Mouse (Mus musculus) forebrain, embryonic 10.5 days (tissue): ENCODE measurements around the gene Gm281. TPM values are rescaled to one million over a fixed set of nuclear protein-coding genes. Genes with fewer than 3 reads are reported as not detected.
"Not testable (repeated sequence)": the region's sequence is repeated elsewhere in the genome, so short reads cannot be mapped to it uniquely, and the experiment has no call there.

Source experiments
- DNase-seq: peaks from one replicate; pipeline ENCODE4 v3.0.0-alpha.2; 2017; ENCODE audit warnings: low spot score; ENCODE audit errors: extremely low spot score
- H3K27ac ChIP-seq: fragments of 300-500 bp; sonication (generic); 2 replicates; pipeline ENCODE4 v1.5.1; 2016; ENCODE audit warnings: mild to moderate bottlenecking
- H3K27me3 ChIP-seq: fragments of 300-500 bp; sonication (generic); 2 replicates; pipeline ENCODE4 v1.6.1; 2016; ENCODE audit warnings: mild to moderate bottlenecking; ENCODE audit not compliant: poor library complexity, severe bottlenecking
- H3K36me3 ChIP-seq: fragments of 300-500 bp; sonication (generic); replicated peaks from 2 replicates; pipeline ENCODE4 v1.6.1; 2016; ENCODE audit warnings: mild to moderate bottlenecking, moderate library complexity
- H3K4me1 ChIP-seq: fragments of 300-500 bp; sonication (generic); 2 replicates; pipeline ENCODE4 v1.6.1; 2016
- H3K4me3 ChIP-seq: fragments of 300-500 bp; sonication (generic); 2 replicates; pipeline ENCODE4 v1.5.1; 2016; ENCODE audit warnings: mild to moderate bottlenecking, moderate library complexity
- H3K9me3 ChIP-seq: fragments of 300-500 bp; sonication (generic); 2 replicates; pipeline ENCODE4 v1.6.1; 2016; ENCODE audit warnings: mild to moderate bottlenecking, moderate library complexity
- WGBS: fragments of 180-500 bp; shearing (Covaris S2); methylation state at CpG from one replicate; pipeline ENCODE4 v1.1.7; 2016; 5-methylcytosine and 5-hydroxymethylcytosine counted together
- polyA plus RNA-seq: library from polyadenylated mRNA; unstranded; fragments of >200 nt; fragmentation: Nextera tagmentation; extraction: Ambion mirVana; gene quantifications from 2 replicates; pipeline ENCODE4 v1.2.1, GENCODE M21; 2016

Gene Gm281
- not detected in 2 replicates for polyA plus RNA-seq

DNA sequence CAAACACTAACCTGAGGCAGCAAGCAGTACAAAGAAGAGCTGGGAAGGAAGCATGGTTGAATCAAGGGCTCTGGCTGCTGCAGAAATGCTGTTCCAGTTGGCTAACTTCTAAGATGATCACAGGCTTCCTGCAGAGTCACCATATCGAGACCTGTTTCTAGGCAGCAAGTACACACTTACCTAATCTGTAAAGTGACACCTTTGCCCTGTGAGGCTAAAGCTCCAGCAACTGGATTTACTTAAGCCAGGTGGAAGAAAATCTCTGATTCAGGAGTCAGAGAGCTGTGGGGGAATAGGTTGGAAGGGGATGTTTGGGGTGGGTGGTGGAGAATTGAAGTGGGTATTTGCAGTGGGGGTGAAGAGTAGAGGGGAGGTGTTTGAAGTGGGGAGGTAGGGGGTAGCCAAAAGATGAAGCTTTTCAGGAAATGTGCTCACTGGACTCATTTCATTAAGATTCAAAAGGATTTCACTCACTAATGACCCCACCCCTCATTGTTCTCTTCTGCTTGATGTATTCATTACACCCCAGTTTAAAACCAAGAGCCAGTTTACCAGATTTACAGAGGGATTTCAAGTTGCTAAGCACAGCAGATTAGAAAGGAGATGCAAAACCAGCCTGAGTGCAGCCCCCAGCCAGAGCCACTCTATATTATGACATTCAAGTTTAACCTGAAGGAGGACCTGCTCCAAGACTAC lies at the start of gene Gm281:
Gm281 (minus strand) TSS at position 92 of the 696 bp plus-strand sequence.
- H3K4me1 ChIP-seq = peaks cover 7% of the 10 kb centered on the region; the same call in 1 of the 2 replicates
- DNase-seq = no peak
- H3K27me3 ChIP-seq = no peaks in the 10 kb centered on the region
- H3K36me3 ChIP-seq = no peaks in the 10 kb centered on the region
- WGBS = 24% methylated on average over 1 of the region's 1 CpGs
- H3K4me3 ChIP-seq = no peak within 1 kb of the TSS
- no peaks in the 10 kb centered on the region for H3K9me3 ChIP-seq
- H3K27ac ChIP-seq = no peak within 1 kb of the TSS

DNA sequence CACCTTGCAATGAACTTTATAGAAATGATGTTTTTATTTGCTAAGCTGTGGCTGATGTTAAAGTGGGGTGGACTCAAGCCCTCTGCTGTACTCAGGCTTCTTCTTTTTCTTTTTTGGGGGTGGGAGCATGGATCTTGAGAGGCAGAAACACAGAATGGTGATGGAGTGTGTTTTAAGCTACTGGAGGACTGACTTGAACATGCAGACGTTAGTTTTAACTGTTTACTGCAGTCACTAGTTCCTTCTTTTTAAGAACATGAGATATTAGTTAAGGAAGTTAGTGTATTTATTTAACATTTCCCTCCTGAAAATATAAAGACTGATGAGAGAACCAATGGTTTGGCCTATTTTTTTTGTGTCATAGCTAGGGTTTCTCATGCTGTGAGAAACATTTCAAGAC lies 49.2 kb upstream of the Gm281 start:
- DNase-seq = no peak
- no peak overlapping the region for H3K4me3 ChIP-seq
- H3K9me3 ChIP-seq = no peaks in the 10 kb centered on the region
- no peak overlapping the region for H3K27ac ChIP-seq
- 86% methylated on average over 1 of the region's 1 CpGs for WGBS
- H3K36me3 ChIP-seq = no peaks in the 10 kb centered on the region
- H3K27me3 ChIP-seq = no peaks in the 10 kb centered on the region
- peaks cover 22% of the 10 kb centered on the region for H3K4me1 ChIP-seq

DNA sequence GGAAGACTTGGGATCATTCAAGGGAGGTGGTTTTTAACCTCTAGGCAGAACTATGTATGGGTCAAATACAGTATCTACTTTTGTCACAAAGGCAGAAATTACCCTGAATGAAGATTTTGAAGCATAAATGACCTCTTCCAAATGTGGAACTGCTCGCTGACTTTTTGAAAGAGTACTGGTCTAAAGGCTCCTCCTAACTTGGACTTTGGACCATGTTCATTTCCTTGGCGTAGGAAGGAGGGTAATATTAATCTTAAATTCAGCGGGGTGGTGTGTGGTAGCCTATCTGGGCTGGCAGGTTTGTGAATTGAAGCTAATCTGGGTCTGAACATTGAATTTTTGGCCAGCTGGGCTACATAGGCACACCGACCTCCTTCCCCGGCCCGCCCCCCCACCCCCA lies 48.2 kb upstream of the Gm281 start:
- H3K4me1 ChIP-seq = peaks cover 30% of the 10 kb centered on the region
- H3K27me3 ChIP-seq = no peaks in the 10 kb centered on the region
- no peak for DNase-seq
- no peak overlapping the region for H3K27ac ChIP-seq
- WGBS = 93% methylated on average over 6 of the region's 6 CpGs
- H3K4me3 ChIP-seq = no peak overlapping the region
- no peaks in the 10 kb centered on the region for H3K9me3 ChIP-seq
- H3K36me3 ChIP-seq = peaks cover 4% of the 10 kb centered on the region

DNA sequence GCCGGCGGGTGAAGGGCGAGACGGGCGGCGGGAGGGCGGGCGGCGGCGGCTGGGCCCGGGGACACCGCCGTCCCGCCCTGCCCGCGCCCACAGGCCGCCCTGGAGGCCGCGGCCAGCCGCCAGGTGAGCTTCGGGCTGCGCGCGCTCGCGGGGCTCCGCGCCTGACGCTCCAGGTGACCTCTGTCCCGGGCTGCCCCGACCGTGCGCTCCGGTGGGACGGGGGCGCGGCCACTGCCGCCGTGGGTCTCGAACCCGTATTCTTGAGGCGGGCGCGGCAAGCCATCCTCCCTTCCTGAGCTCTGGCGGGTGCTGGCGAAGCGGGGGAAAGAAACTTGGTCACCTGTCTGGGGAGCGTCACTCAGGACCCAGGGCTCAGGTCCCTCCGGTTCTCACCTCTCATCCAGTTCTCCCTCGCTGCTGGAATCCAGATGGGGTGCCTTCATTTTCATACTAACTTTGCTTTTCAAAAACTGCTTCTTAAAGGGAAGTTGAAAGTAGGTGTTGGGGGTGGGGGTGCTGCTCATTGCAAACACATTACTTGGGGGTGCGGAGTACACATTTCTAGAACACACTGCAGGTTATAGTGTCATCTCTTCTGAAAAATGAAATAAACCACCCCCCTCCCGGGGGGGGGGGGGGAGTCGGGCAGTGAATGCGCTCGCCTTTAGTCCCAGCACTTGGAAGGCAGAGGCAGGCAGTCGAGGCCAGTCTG lies 47.3 kb upstream of the Gm281 start, which contains the start of the genes Atxn7 and Thoc7:
Atxn7 (plus strand) TSS at position 40 of the 712 bp plus-strand sequence.
Thoc7 (minus strand) TSS at position 452 of the 712 bp plus-strand sequence.
- peaks cover 30% of the 10 kb centered on the region for H3K4me1 ChIP-seq
- H3K9me3 ChIP-seq = no peaks in the 10 kb centered on the region
- peak; percentile 47 for DNase-seq
- peaks cover 13% of the 10 kb centered on the region for H3K36me3 ChIP-seq
- WGBS = 3% methylated on average over 50 of the region's 56 CpGs
- H3K27me3 ChIP-seq = no peaks in the 10 kb centered on the region
- H3K4me3 ChIP-seq = peak within 1 kb of the TSS; percentile 92
- peak within 1 kb of the TSS; percentile 100 for H3K27ac ChIP-seq

DNA sequence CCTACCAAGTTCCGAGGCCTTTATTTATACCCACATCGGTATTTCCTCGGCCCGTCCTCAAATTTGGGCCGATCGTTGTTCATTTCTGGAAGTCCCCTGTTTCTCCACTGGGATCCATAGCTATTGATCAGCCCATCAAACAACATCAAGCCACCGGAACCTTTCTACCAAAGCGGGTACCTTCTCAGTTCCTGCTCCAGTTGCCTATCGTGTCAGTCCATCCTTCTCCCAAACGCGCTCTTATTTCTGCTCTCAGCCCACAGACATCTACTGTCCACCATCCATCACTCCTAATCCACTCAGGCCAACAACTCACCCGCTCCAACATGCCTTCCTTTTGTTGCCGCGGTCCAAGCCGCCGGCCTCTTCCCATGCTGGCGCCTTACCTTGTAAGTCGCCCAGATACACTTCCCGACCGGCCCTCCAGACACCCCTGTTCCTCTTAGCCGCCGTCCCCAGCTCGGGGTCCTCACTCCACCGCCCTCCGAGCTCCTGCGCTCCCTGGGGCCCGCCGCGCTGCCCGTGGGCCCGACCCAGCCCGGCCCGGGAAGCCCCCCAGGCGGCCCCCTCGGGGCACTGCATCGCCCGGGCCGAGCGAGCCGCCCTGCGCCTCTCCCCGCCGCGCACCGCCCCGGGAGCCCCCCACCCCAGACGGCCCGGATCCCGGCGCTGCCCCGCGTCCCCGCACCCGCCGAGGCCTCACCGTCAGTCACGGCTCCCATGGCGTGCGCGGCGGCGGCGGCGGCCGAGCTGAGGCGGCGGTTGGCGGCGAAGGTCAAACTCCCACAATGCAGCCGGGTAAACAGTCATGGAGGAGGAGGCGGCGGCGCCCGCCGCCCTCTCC lies 46.4 kb upstream of the Gm281 start:
- Histone ChIP-seq H3K36me3 (peaks cover 20% of the 10 kb centered on the region), H3K27ac (peak overlapping the region; percentile 100), H3K4me1 (peaks cover 30% of the 10 kb centered on the region), H3K4me3 (peak overlapping the region; percentile 92), H3K9me3 (no peaks in the 10 kb centered on the region), H3K27me3 (no peaks in the 10 kb centered on the region)
- whole genome bisulfite sequencing = under 1% methylated on average over 52 of the region's 75 CpGs
- peak; percentile 64 for DNase-seq

DNA sequence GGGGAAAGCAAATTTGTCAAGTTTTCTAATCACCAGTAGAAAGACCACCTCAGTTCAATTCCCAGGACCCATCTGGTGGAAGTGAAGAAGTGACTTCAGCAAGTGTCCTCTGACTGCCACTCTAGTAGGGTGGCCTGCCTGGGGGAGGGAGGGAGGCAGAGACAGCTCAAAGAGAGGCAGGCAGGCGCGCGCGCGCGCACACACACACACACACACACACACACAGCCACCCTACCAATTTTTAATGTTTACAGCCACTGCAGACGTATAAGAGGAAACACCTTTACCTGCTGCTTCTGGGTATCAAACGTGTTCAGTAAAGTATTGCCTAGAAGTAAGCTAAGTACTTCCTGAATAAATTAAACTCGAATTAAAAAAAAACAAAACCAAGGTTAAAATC lies 45.8 kb upstream of the Gm281 start:
- H3K27me3 ChIP-seq = no peaks in the 10 kb centered on the region
- under 1% methylated on average over 9 of the region's 9 CpGs for WGBS
- H3K4me1 ChIP-seq = peaks cover 30% of the 10 kb centered on the region
- peak overlapping the region; percentile 92 for H3K4me3 ChIP-seq
- peaks cover 26% of the 10 kb centered on the region for H3K36me3 ChIP-seq
- peak overlapping the region; percentile 100 for H3K27ac ChIP-seq
- no peaks in the 10 kb centered on the region for H3K9me3 ChIP-seq
- DNase-seq = peak; percentile 43

DNA sequence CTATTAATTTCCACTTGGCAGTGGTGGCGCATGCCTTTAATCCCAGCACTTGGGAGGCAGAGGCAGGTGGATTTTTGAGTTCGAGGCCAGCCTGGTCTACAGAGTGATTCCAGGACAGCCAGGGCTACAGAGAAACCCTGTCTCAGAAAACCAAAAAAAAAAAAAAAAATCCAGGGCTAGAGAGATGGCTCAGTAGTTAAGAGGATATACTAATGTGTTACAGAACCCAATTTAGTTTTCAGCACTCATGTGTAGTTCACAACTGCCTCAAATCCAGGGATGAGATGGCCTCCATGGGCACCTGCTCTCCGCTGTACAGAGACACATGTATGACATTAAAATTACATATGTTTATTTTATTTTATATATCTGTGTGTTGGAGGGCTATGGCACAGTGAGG lies 37.9 kb upstream of the Gm281 start:
- H3K36me3 ChIP-seq = peaks cover 95% of the 10 kb centered on the region
- not testable (repeated sequence) for DNase-seq, H3K4me3 ChIP-seq, H3K27me3 ChIP-seq, H3K9me3 ChIP-seq, H3K4me1 ChIP-seq, H3K27ac ChIP-seq
- WGBS = 92% methylated on average over 3 of the region's 3 CpGs

DNA sequence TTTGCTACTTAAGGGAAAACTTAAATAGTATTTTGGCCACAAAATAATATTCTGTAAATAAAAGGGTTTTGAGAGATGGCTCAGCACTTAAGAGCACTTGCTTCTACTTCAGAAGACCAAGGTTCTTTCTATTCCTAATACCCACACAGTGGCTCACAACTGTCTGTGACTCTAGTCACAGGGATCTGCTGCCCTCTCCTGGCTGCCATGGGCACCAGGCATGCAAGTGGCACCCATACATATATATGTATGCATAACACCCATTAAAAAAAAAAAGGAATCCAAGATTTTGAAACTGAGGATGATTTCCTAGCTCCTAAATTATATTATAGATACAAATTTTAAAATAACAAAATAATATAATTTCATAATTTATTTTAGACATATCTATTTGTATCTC lies 36.1 kb upstream of the Gm281 start:
- DNase-seq = no peak
- H3K4me1 ChIP-seq = no peaks in the 10 kb centered on the region
- H3K27me3 ChIP-seq = no peaks in the 10 kb centered on the region
- no peak overlapping the region for H3K27ac ChIP-seq
- H3K36me3 ChIP-seq = peaks cover 86% of the 10 kb centered on the region
- H3K4me3 ChIP-seq = no peak overlapping the region
- no peaks in the 10 kb centered on the region for H3K9me3 ChIP-seq

DNA sequence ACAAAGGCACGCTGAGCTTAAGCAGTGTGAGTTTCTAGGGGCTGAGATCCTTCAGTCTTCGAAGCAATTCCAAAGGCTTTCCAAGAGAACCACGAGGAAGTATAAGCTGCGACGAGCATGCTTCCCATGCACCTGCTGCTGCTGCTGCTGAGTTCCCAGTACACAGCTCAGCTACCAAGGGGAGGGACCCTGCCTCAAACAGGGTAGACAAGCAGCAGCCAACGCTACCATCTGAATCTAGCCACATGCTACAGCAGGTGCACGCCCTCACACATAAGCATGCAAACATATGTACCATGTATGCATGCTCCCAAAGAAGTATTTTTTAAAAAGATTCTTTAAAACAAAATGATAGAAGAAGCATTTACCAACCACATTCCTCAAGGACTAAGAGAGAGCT lies 34.1 kb upstream of the Gm281 start:
- no peak for DNase-seq
- no peak overlapping the region for H3K27ac ChIP-seq
- WGBS = 96% methylated on average over 7 of the region's 7 CpGs
- no peaks in the 10 kb centered on the region for H3K9me3 ChIP-seq
- no peaks in the 10 kb centered on the region for H3K27me3 ChIP-seq
- peaks cover 67% of the 10 kb centered on the region for H3K36me3 ChIP-seq
- no peak overlapping the region for H3K4me3 ChIP-seq
- H3K4me1 ChIP-seq = no peaks in the 10 kb centered on the region

DNA sequence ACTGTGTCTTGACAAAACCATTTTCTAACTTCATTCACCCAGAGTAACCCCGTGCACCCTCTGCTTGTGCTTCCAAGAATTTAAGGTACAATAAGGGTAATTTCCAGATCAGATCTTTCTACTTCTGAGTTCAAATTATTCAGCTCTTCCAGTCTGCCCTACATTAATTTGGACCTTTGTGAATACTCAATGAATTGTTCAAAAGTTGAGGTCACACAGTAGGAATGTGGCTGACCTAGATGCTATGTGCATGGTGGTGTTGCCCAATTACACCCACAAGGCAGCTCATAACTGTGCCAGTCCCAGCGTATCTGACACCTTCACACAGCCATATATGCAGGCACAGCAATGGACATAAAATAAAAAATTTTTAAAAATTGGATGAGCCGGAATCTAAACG lies 30.4 kb upstream of the Gm281 start:
- H3K36me3 ChIP-seq = peaks cover 31% of the 10 kb centered on the region
- no peaks in the 10 kb centered on the region for H3K27me3 ChIP-seq
- no peak overlapping the region for H3K4me3 ChIP-seq
- 87% methylated on average over 4 of the region's 4 CpGs for WGBS
- DNase-seq = no peak
- no peaks in the 10 kb centered on the region for H3K4me1 ChIP-seq
- H3K9me3 ChIP-seq = no peaks in the 10 kb centered on the region
- H3K27ac ChIP-seq = no peak overlapping the region

DNA sequence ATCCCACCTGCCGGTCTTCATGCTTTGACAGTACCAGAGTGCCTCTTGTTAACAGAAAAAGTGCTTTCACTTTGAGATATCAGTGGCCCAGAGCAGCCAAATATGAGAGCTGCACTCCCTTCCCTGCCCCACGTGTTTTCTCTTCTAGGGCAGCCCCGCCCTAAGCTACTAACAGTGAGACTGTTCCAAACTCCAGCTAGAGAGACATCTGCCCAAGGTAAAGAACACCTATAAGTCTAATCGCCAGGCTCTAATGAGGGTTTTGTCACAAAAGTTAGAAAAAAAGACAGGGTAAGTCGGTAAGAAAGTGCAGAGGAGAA lies 19.7 kb upstream of the Gm281 start:
- no peak for DNase-seq
- no peaks in the 10 kb centered on the region for H3K27me3 ChIP-seq
- H3K27ac ChIP-seq = peak overlapping the region; percentile 76; the same call in 1 of the 2 replicates
- 49% methylated on average over 5 of the region's 5 CpGs for WGBS
- peaks cover 23% of the 10 kb centered on the region for H3K9me3 ChIP-seq
- H3K36me3 ChIP-seq = no peaks in the 10 kb centered on the region
- H3K4me1 ChIP-seq = peaks cover 11% of the 10 kb centered on the region
- H3K4me3 ChIP-seq = peak overlapping the region; percentile 43; the same call in 1 of the 2 replicates

DNA sequence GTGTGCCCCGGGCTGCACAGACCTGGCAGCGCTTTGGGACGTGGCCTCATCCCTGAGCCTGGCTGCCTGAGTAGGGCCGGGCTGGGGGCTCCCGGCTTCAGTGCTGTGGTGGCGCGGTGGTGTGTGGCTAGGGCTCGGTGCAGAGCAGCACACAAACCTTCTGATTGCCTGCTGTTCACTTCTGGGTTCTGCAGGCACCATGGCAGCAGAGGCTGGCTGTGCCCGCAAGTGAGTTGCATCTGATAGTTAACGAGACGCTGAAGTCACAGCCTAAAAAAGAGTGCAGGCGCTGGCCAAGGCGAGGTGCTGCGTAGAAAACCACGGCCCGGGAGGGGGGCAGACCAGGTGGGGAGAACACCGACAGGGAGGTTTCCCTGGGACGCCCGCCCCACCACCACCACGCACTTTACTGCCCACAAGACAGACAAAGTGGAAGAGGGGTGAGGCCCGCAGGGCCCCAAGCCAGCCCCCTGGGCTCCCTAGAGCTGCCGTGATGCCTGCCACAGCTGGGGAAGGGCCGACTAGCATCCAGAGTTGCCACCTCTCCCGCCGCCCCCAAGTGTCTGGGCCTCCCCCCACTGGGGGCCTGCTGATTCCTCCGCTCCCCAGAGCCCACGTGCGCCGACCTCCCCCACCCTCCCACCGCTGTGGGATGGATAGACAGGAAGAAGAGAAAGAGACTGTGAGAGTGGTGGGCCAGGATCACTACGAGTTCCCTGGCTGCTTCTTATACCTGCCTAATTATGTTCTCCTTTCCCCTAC lies 19.2 kb upstream of the Gm281 start:
- peak overlapping the region; percentile 76 for H3K27ac ChIP-seq
- H3K4me3 ChIP-seq = peak overlapping the region; percentile 43
- no peak for DNase-seq
- H3K9me3 ChIP-seq = peaks cover 23% of the 10 kb centered on the region
- peaks cover 11% of the 10 kb centered on the region for H3K4me1 ChIP-seq
- H3K36me3 ChIP-seq = no peaks in the 10 kb centered on the region
- H3K27me3 ChIP-seq = no peaks in the 10 kb centered on the region
- 41% methylated on average over 31 of the region's 31 CpGs for WGBS
